Mouse (Mus musculus) heart, adult 2 months (tissue): ENCODE measurements around the gene Nos1.

ENCODE experiments used
- CTCF ChIP-seq: fragments of 200-600 bp; IDR thresholded peaks from 2 replicates; pipeline ENCODE4 v1.8.1; 2022; ENCODE audit warnings: antibody characterized with exemption, mild to moderate bottlenecking, moderate library complexity
- POLR2A ChIP-seq: fragments of 200-500 bp; IDR thresholded peaks from 2 replicates; pipeline ENCODE4 v1.6.1; 2011; ENCODE audit warnings: mild to moderate bottlenecking, low read depth, low read length, control low read depth; ENCODE audit not compliant: insufficient read depth

- no peak for TF ChIP-seq CTCF
- TF ChIP-seq POLR2A = no peak
These were observed 156.4 kb downstream of the Nos1 start for GRCm38 (mm10) chr5:117937186-117937585.
